Mouse (Mus musculus): ENCODE results near the gene Raly. TPM values are rescaled to one million over a fixed set of nuclear protein-coding genes. Genes with fewer than 3 reads are reported as not detected.
A peak's percentile ranks its signal among the peaks of the same experiment; 100 is the strongest.
"Not testable (repeated sequence)": the region's sequence is repeated elsewhere in the genome, so short reads cannot be mapped to it uniquely, and the experiment has no call there.

Gene Raly
- total RNA-seq, 2 experiments from 2014 or later = 87.2 to 112 TPM

DNA sequence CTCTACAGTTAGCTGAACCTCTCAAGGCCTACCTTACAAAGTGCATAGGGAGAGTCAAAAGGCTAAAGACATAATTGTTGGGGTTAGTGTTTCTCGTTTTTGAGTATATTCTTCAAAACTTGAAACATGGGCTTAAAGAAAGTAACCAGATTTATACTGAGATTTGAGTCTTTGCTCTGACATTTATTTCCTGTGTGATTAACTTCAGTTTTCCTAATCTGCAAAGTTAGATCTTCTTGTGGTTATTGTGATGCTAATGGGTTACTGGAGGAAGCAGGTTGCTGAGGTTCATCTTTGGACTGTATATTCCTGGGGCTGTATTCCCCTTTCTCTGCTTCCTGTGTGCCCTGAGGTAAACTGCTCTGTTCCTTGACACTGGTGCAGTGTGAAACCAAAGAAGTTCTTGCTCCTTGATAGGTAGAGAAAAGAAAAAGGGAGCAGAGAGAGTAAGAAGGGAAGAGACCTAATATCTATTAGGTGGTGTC lies 35.2 kb downstream of the Raly start:
- no peak for ATAC-seq (replicated peaks; ENCODE audit: low FRiP score, poor library complexity, severe bottlenecking)

- ATAC-seq (replicated peaks; ENCODE audit: low FRiP score, poor library complexity, severe bottlenecking) = no peak
Observed at GRCm38 (mm10) chr2:154827521-154827920, 36.6 kb downstream of the Raly start.

GRCm38 (mm10) chr2:154832471-154832870 lies 41.6 kb downstream of the Raly start:
- ATAC-seq (replicated peaks; ENCODE audit: low FRiP score, poor library complexity, severe bottlenecking) = no peak

GRCm38 (mm10) chr2:154834149-154834865 lies 43.4 kb downstream of the Raly start:
- ATAC-seq (replicated peaks; ENCODE audit: low FRiP score, poor library complexity, severe bottlenecking) = no peak

GRCm38 (mm10) chr2:154836537-154836936 lies 45.6 kb downstream of the Raly start:
- no peak for ATAC-seq (replicated peaks; ENCODE audit: low FRiP score, poor library complexity, severe bottlenecking)

- no peak for ATAC-seq (replicated peaks; ENCODE audit: low FRiP score, poor library complexity, severe bottlenecking)
Observed at GRCm38 (mm10) chr2:154848086-154848485, 57.2 kb downstream of the Raly start.

DNA sequence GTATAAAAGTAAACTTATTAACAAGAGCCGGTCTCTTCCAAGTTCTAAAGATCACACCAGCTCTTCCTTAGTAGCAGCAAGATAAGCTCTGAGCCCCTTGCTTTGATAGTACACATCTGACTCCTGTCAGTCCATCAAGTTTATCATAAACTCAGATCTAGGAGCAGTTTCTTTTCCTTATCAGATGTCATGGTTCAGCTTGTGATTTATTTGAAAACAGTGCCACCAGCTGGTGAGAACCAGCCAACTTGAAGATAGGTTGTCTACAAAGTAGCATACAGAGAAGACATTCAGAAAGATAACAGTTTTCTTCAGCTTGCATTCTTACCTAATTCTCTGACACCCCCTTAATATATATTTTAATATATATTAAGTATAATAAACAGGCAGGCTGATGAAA lies 64.5 kb downstream of the Raly start:
- ATAC-seq (replicated peaks; ENCODE audit: low FRiP score, poor library complexity, severe bottlenecking) = no peak

DNA sequence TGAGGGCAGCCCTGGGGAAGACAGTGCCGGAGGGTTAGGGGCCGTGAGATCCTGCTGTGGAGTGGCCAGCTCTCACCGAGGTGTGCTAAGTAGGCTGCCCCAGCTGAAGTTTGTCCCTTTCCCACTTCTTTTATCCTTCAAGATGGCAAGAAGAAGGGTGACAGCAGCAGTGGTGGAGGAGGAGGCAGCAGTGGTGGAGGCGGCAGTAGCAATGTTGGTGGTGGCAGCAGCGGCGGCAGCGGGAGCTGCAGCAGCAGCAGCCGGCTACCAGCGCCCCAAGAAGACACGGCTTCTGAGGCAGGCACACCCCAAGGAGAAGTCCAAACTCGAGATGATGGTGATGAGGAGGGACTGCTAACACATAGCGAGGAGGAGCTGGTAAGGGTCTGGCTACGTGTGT lies 72.8 kb downstream of the Raly start:
- no peak for ATAC-seq (replicated peaks; ENCODE audit: low FRiP score, poor library complexity, severe bottlenecking)

DNA sequence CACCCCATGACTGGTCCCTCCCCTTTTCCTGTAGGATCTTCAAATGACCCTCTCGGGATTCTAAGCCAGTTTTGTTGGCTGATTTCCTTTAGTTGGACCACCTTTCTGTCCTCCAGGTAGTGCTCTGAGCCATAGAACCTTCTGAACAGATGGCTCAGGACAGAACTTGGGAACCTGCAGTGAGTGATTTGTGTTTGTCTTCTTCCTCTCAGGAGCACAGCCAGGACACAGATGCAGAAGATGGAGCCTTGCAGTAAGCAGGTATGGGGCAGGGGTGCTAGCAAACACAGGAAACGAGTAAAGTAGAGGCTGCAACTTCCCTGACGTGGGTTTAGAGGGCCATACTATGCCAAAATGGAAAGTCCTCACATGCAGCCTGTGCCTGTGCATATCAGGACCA lies 74.8 kb downstream of the Raly start:
- no peak for ATAC-seq (replicated peaks; ENCODE audit: low FRiP score, poor library complexity, severe bottlenecking)

DNA sequence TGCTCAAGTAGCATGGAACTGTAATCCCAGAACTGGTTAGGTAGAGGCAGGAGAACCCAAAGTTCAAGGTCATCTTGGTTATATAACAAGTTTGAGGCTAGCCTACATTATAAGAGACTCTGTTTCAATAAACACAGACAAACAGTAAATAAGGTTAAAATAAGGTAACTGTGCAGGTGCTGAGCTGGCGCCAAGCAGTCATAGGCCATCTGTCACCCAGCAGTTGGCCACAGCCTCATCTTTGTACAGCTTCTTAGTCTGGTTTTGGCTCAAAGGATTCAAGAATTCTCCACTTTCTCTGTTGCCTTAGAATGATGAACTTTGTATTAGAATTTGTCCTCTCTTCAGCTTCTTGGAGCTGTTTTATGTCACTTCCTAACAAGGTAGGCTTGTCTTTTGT lies 77.2 kb downstream of the Raly start:
- ATAC-seq (replicated peaks; ENCODE audit: low FRiP score, poor library complexity, severe bottlenecking) = no peak

DNA sequence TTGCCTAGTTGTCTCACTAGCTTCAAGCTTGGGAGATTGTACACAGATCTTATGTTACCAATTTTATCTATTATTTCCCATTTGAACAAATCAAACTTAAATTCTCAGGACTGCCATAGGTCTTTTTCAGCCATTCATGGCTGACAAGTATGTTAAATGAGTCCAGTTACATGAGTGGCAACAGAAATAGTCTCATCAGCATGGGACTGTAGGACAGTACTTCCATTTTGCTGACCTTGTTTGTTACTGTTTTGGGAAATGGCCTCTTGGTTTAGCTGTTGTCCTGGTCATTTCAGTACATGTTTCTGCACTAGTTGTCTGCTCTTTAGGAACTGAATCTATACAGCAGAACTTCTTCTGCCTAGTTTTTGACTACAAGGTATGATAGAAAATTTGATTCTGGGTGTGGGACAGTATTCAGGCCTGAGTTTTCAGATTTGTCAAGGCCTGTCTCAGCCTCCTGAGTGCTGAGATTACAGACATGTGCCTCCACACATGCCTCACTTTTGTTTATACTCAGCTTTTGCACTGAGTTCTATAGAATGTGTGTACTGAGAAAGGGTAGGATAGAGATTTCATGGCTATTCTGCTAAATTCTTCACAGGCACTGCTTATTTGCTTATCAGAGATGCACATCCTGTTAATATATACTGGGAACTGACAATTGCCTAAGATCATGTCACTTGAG lies 79.2 kb downstream of the Raly start:
- no peak for ATAC-seq (replicated peaks; ENCODE audit: low FRiP score, poor library complexity, severe bottlenecking)

- no peak for ATAC-seq (replicated peaks; ENCODE audit: low FRiP score, poor library complexity, severe bottlenecking)
Observed at GRCm38 (mm10) chr2:154876621-154877020, 85.7 kb downstream of the Raly start.

GRCm38 (mm10) chr2:154891585-154891984 lies 100.7 kb downstream of the Raly start:
- ATAC-seq (replicated peaks; ENCODE audit: low FRiP score, poor library complexity, severe bottlenecking) = no peak

- peak; percentile 96 for ATAC-seq (replicated peaks; ENCODE audit: low FRiP score, poor library complexity, severe bottlenecking)
Observed at GRCm38 (mm10) chr2:154892201-154893044, 101.5 kb downstream of the Raly start, which contains the start of gene Eif2s2. Gene Eif2s2 (minus strand): TSS chr2:154892935.

DNA sequence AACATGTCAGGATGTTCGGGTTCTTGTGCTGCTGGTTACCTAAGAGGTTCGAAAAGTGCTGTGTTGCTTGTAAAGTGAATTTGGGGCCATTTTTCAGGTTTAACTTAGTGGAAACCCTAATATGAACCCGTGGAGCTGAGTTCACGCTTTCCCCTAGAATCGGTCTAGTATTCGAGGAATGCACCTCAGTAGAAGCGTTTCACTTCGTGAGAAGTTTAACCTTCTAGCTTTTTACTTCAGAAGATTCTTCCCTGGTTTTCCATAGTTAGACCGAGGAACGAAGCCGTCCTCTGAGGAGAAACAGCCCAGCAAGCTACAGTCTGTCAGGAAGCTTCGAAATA lies 102.1 kb downstream of the Raly start:
- ATAC-seq (replicated peaks; ENCODE audit: low FRiP score, poor library complexity, severe bottlenecking) = peak; percentile 26

DNA sequence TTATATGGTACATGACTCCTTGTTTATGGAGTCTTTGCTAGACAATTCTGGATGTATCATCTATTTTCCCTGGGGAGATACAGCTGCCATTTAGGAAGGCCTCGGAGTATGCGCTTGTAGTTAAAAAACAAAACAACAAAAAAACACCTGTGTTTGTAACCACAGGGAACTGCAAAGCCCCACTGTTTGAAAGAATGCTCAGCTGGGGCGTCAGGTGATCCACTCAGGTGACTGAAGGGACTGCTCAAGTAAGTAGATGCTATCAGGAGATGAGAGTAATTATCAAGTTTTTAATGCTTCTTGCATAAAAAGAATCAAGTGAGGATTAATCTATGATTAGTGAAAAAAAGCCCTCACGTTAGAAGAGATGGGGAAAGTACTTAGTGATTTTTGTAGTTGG lies 102.7 kb downstream of the Raly start:
- no peak for ATAC-seq (replicated peaks; ENCODE audit: low FRiP score, poor library complexity, severe bottlenecking)

DNA sequence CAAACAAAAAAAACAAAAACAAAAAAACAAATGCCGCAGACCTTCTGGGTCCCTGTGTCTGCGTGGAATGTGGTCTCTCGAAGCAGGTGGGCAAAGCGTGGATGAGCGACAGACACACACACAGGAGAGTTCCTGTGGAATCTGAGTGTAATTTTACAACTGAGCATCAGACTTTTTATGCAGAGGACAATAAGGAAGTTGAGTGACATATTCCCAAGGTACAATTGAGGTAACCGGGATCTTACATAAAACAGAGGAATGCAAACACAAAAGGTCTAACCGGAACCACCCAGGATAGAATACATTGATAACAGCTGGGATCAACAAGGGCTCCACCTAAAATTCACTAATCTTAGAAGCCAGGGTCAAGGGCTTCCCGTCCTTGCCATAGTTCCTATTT lies 108.1 kb downstream of the Raly start:
- ATAC-seq (replicated peaks; ENCODE audit: low FRiP score, poor library complexity, severe bottlenecking) = not testable (repeated sequence)

GRCm38 (mm10) chr2:154899412-154899811 lies 108.5 kb downstream of the Raly start:
- not testable (repeated sequence) for ATAC-seq (replicated peaks; ENCODE audit: low FRiP score, poor library complexity, severe bottlenecking)

DNA sequence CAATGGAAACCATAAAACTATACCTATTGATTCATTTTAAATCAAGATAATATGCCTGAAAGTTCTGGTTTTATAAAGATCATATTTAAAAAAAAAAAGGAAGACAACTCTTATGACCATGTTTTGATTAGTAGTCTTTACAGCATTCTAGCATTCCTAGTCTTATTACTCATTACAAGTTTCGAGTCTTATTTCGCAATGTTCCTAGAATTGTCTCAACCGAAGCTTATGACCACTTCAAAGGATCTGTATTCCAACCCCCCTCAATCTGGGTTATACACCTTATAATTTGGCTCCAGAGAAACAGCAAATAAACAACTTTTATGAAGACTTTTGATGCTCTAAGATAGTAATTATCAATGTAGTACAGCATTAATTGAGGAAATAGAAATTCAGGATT lies 111.2 kb downstream of the Raly start:
- ATAC-seq (replicated peaks; ENCODE audit: low FRiP score, poor library complexity, severe bottlenecking) = no peak

GRCm38 (mm10) chr2:154905796-154906195 lies 114.9 kb downstream of the Raly start:
- no peak for ATAC-seq (replicated peaks; ENCODE audit: low FRiP score, poor library complexity, severe bottlenecking)

- not testable (repeated sequence) for ATAC-seq (replicated peaks; ENCODE audit: low FRiP score, poor library complexity, severe bottlenecking)
Observed at GRCm38 (mm10) chr2:154908223-154908622, 117.3 kb downstream of the Raly start.

All from erythroid progenitor cell, adult 5-6 weeks (primary cell).